Mouse (Mus musculus) kidney, embryonic 14.5 days (tissue): Measurements from ENCODE around the gene Gfod2. TPM values are rescaled to one million over a fixed set of nuclear protein-coding genes. Genes with fewer than 3 reads are reported as not detected.

ENCODE experiments used
- ATAC-seq: fragments of 200-750 bp; cut with Nextera tagmentation; 2 replicates; pipeline ENCODE4 v1.8.0; 2017; ENCODE audit warnings: moderate number of reproducible peaks, mild to moderate bottlenecking, moderate TSS enrichment, moderate library complexity; ENCODE audit not compliant: low FRiP score, low TSS enrichment
- H3K27ac ChIP-seq: fragments of 300-500 bp; sonication (generic); 2 replicates; pipeline ENCODE4 v1.5.1; 2014; ENCODE audit warnings: low read depth, mild to moderate bottlenecking, low read length, moderate library complexity, mixed read lengths
- H3K27me3 ChIP-seq: fragments of 300-500 bp; sonication (generic); 2 replicates; pipeline ENCODE4 v1.6.1; 2014; ENCODE audit warnings: mild to moderate bottlenecking, low read length; ENCODE audit not compliant: control insufficient read depth, insufficient read depth
- H3K36me3 ChIP-seq: fragments of 300-500 bp; sonication (generic); 2 replicates; pipeline ENCODE4 v1.6.1; 2014; ENCODE audit warnings: low read length, mixed read lengths; ENCODE audit not compliant: control insufficient read depth, insufficient read depth
- H3K4me1 ChIP-seq: fragments of 300-500 bp; sonication (generic); 2 replicates; pipeline ENCODE4 v1.6.1; 2014; ENCODE audit warnings: low read length, mixed read lengths; ENCODE audit not compliant: control insufficient read depth, insufficient read depth
- H3K4me2 ChIP-seq: fragments of 300-500 bp; sonication (generic); replicated peaks from 2 replicates; pipeline ENCODE4 v1.6.1; 2014; ENCODE audit warnings: low read depth, mild to moderate bottlenecking, low read length
- H3K4me3 ChIP-seq: fragments of 300-500 bp; sonication (generic); 2 replicates; pipeline ENCODE4 v1.5.1; 2014; ENCODE audit warnings: mild to moderate bottlenecking, low read length
- H3K9ac ChIP-seq: fragments of 300-500 bp; sonication (generic); 2 replicates; pipeline ENCODE4 v1.6.1; 2014; ENCODE audit warnings: low read depth, mild to moderate bottlenecking, low read length, moderate library complexity
- H3K9me3 ChIP-seq: fragments of 300-500 bp; sonication (generic); 2 replicates; pipeline ENCODE4 v1.6.1; 2016; ENCODE audit warnings: low read length; ENCODE audit not compliant: control insufficient read depth
- WGBS: fragments of 180-500 bp; shearing (Covaris S2); extraction: QIAGEN DNeasy Blood & Tissue Kit; methylation state at CpG from one replicate; pipeline ENCODE4 v1.1.7; 2014; 5-methylcytosine and 5-hydroxymethylcytosine counted together
- polyA plus RNA-seq: library from polyadenylated mRNA; unstranded; fragments of >200 nt; fragmentation: Nextera tagmentation; extraction: Ambion mirVana; gene quantifications from 2 replicates; pipeline ENCODE4 v1.2.1, GENCODE M21; 2014

Gene Gfod2
- polyA plus RNA-seq, 1 experiment from 2014 or later: 15.8 TPM

DNA sequence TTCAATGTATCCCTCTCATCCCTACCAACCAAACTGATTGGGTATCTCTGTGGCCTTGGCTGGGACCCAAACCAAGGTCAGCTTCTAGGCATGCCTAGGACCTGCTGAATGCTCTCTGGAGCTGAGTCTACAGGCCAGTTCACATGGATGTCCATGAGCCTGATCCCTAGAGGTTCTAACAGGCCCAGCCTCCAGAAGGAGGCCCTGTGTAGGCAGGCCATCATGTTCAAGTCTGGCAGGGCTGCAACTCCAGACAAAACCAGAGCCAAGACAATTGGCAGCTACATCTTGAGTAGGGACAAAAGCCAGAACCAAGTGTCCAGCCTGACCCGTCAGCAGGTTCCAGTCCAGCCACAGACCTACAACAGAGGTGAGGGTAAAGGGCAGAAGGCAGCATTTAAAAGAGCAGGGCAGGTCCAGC is 15.0 kb upstream of the Gfod2 start:
- no peak overlapping the region for H3K4me2 ChIP-seq
- H3K9ac ChIP-seq: no peak overlapping the region
- WGBS: 100% methylated on average over 1 of the region's 1 CpGs
- no peak for ATAC-seq
- H3K4me3 ChIP-seq: no peak overlapping the region
- H3K27me3 ChIP-seq: no peaks in the 10 kb centered on the region
- peaks cover 86% of the 10 kb centered on the region for H3K36me3 ChIP-seq
- H3K4me1 ChIP-seq: no peaks in the 10 kb centered on the region
- H3K9me3 ChIP-seq: no peaks in the 10 kb centered on the region
- H3K27ac ChIP-seq: no peak overlapping the region

DNA sequence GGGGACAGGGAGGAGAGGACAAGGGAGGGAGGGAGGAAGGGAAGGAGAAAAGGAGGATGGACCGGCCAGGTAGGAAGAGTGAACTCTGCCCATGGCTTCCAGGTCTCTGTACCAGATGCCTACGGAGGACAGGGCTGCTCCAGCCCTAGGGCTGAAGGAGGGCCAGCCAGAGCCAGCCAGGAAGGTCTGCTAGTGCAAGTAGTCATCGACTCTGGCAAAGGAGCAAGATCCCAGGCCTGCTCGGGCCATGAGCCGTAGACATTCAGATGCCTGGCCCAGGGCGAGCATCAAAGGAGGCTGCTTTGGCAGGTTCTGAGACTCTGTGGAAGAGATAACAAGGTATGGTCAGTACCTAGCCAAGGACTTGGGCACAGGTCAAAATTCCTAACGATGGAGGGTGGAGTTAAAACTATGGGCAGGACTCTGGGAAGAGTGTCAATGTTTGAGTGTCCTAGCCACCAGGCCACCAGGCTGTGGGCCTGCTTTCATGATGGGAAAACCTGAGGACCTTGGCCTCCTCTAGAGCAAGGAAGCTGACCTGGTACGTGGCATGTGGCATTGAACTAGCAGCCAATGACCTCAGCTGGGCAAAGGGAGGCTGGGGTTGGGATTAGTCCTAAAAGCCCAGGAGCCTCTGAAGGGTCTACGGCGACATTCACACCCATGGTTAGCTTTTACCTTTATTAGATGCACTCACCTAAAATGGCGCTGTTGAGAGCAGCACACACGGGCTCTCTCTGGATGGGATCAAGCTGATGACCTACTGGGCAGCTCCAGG is 13.1 kb upstream of the Gfod2 start:
- no peak for ATAC-seq
- 97% methylated on average over 12 of the region's 12 CpGs for WGBS
- Histone ChIP-seq H3K27ac (no peak overlapping the region), H3K4me1 (no peaks in the 10 kb centered on the region), H3K4me2 (no peak overlapping the region), H3K9me3 (no peaks in the 10 kb centered on the region), H3K36me3 (peaks cover 77% of the 10 kb centered on the region), H3K9ac (no peak overlapping the region), H3K4me3 (no peak overlapping the region), H3K27me3 (no peaks in the 10 kb centered on the region)

DNA sequence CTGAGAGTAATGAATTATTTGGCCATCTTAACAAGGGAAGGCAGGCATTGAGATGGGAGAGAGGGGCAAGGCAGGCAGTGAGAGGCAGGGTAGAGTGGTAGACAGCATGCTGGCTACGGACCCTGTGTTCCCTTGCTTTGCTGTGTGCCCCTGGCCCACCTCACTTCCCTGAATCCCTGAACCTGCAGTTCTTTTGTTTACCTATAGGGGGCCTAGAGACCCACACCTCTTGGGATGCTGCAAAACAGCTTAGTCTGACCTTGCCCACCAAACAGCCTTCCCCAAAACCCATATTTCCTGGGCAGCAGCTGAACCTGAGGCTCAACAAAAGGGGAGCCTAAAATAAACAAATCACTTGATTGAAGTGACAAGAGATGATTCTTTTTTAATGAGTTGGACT is 12.1 kb upstream of the Gfod2 start:
- H3K36me3 ChIP-seq: peaks cover 67% of the 10 kb centered on the region
- no peaks in the 10 kb centered on the region for H3K27me3 ChIP-seq
- WGBS: 94% methylated on average over 1 of the region's 1 CpGs

DNA sequence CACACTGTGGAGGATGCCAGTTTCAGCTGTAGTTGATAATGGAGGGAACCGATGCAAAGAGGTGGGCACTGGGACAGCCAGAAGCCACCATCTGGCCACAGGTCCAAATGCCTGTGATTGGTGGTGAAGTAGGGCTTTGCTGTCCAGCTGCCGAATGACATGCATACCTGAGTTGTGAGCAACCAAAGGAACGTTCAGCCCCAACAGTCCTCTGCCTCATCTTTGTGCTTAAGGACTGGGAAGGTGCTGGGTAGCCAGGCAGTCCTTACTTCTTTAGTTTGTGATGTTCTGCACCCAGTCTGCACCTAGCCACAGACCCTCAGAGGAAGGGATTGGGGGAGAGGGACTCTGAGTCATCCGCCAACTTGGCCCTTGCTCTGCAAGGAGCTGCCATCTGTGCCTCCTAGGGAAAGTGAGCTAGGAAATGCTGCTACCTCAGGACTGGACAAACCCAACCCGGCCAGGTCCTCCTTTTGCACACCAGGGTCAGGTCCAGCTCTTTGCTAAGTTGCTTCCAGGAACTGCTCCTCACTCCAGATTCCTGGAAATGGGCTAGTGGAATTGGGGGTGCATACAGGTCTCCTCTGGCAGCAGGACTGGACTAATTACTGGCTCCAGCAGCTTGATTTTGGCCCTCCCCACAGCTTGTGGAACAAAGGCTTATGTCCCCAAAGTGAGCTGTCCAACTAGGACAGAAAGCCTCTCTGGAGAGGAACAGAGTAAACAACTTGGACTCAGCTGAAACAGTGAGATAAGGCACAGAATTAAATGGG is 10.2 kb upstream of the Gfod2 start:
- 93% methylated on average over 5 of the region's 5 CpGs for WGBS
- Histone ChIP-seq H3K4me3 (no peak overlapping the region), H3K9ac (no peak overlapping the region), H3K36me3 (peaks cover 50% of the 10 kb centered on the region), H3K4me2 (no peak overlapping the region), H3K4me1 (no peaks in the 10 kb centered on the region), H3K27me3 (no peaks in the 10 kb centered on the region), H3K27ac (no peak overlapping the region), H3K9me3 (no peaks in the 10 kb centered on the region)
- no peak for ATAC-seq

More for the DNA sequence above, 12.1 kb upstream of the Gfod2 start:
- Histone ChIP-seq H3K27ac (no peak overlapping the region), H3K4me2 (no peak overlapping the region), H3K9ac (no peak overlapping the region), H3K4me1 (no peaks in the 10 kb centered on the region), H3K4me3 (no peak overlapping the region), H3K9me3 (no peaks in the 10 kb centered on the region)
- ATAC-seq: 0 out of 2 replicates have a peak, but pooled peaks have one; percentile 46

DNA sequence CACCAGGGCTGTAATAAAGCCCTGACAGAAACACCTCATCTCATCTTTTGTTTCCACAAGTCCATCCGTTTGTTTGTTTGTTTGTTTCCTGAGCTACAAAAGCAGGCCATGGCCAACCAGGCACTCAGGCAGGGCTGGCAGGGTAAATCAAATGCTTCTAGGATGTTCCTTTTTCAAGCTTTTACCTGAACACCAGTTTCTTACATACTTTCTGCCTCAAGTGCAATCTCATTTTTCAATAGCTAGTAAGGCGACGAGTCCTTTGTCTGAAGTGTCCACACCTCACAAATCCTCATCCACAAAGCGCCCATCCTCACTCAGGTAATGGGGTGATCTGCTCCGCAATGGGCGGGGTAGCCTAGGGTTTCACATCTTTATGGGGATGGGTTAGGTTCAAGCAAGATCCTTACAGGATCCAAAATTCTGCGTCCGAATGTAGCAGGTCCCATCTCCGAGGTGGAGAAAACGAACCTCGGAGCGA is 628 bp downstream of the Gfod2 start:
- no peaks in the 10 kb centered on the region for H3K27me3 ChIP-seq
- H3K4me3 ChIP-seq: peak overlapping the region; percentile 97
- WGBS: under 1% methylated on average over 12 of the region's 12 CpGs
- ATAC-seq: no peak
- H3K27ac ChIP-seq: peak overlapping the region; percentile 55; the same call in 1 of the 2 replicates
- H3K4me1 ChIP-seq: no peaks in the 10 kb centered on the region
- peak overlapping the region; percentile 61 for H3K4me2 ChIP-seq
- no peaks in the 10 kb centered on the region for H3K9me3 ChIP-seq
- peak overlapping the region; percentile 82 for H3K9ac ChIP-seq
- H3K36me3 ChIP-seq: no peaks in the 10 kb centered on the region

DNA sequence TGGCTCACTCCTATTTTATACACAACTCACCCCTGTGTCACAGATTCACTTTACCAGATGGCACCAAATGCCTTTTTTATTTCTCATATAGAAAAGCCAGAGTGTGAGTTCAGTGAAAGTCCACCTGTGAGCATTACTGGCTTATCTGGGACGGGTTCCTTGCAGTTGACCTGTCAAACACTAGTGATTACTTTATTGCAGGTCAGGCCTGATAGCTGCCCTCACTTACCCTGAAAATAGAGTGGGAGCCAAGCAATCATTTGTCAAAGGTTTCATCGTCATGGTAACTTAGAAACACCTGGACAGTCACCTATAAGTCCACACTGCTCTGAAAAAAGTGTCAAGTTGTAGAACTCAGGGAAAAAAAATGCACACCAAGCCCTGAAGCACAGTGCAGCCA is 3.8 kb downstream of the Gfod2 start:
- H3K36me3 ChIP-seq: no peaks in the 10 kb centered on the region
- ATAC-seq: no peak
- no peak overlapping the region for H3K4me3 ChIP-seq
- H3K9me3 ChIP-seq: no peaks in the 10 kb centered on the region
- H3K9ac ChIP-seq: no peak overlapping the region
- H3K27me3 ChIP-seq: no peaks in the 10 kb centered on the region
- 60% methylated on average over 2 of the region's 2 CpGs for WGBS
- no peak overlapping the region for H3K27ac ChIP-seq
- H3K4me2 ChIP-seq: no peak overlapping the region
- peaks cover 8% of the 10 kb centered on the region for H3K4me1 ChIP-seq

DNA sequence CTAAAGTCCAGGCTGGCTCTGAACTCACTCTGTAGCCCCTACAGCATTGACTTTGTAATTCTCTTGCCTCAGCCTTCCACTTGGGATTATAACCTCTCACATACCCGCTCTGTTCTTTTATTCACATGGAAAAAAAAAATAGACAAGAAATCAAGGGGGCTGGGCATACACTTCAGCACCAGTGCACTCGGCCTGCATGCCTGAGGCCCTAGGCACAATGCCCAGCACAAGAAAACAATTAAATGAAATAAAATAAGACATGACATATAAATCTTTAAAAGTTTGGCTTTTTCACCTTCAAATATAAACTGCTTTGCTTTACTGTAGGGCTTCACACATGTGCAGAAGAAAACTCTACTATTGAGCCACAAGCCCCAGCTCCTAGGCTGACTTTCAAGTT is 4.5 kb downstream of the Gfod2 start:
- peaks cover 9% of the 10 kb centered on the region for H3K4me1 ChIP-seq
- no peak overlapping the region for H3K4me3 ChIP-seq
- no peaks in the 10 kb centered on the region for H3K27me3 ChIP-seq
- no peak overlapping the region for H3K9ac ChIP-seq
- no peaks in the 10 kb centered on the region for H3K36me3 ChIP-seq
- no peak overlapping the region for H3K4me2 ChIP-seq
- ATAC-seq: no peak
- WGBS: 84% methylated on average over 2 of the region's 2 CpGs
- no peak overlapping the region for H3K27ac ChIP-seq
- H3K9me3 ChIP-seq: no peaks in the 10 kb centered on the region

DNA sequence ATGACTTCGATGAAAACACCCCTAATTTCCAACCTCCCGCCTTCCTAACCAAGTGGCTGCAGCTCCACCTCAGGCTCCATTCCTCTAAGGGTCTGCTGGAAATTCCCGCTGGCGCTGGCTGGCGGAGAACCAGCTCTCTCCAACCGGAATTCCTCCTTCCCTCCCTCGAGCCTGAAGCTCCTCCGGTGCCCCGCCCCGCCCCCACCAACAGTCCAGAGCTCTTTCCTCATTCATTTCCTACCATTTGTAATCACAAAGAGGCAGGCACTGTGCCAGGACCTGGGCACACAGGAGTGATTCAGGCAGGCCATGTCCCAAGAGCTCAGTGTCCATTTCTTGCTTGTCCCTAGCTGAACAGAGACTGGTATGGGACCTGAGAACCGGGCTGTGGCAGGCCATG is 7.9 kb downstream of the Gfod2 start:
- H3K4me1 ChIP-seq: peaks cover 18% of the 10 kb centered on the region
- WGBS: 7% methylated on average over 11 of the region's 11 CpGs
- H3K27me3 ChIP-seq: no peaks in the 10 kb centered on the region
- ATAC-seq: peak; percentile 46; the same call in 1 of the 2 replicates
- no peak overlapping the region; the same call in 1 of the 2 replicates for H3K4me2 ChIP-seq
- H3K4me3 ChIP-seq: no peak overlapping the region
- H3K9me3 ChIP-seq: no peaks in the 10 kb centered on the region
- H3K27ac ChIP-seq: peak overlapping the region; percentile 49
- no peak overlapping the region for H3K9ac ChIP-seq
- H3K36me3 ChIP-seq: no peaks in the 10 kb centered on the region

DNA sequence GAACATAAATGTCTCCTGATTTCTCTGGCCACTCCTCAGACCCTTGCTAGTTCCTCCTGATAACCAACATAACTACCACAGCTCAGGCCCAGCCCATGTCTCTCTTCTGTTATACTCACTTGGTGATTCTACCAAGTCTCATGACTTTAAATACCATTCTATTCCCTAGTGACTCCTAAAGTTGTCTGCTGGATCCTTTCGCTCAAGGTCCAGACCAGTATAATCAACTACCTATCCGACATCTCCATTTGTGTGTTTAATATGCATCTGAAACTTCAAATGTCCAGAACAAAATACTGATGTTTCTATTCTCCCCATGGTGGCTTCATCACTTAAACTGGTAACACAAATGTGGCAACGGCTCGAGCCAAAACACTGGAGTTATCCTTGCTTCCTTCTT is 15.2 kb downstream of the Gfod2 start:
- Histone ChIP-seq H3K27me3 (no peaks in the 10 kb centered on the region), H3K4me1 (peaks cover 6% of the 10 kb centered on the region; the same call in 1 of the 2 replicates), H3K4me2 (no peak overlapping the region), H3K27ac (no peak overlapping the region), H3K4me3 (no peak overlapping the region), H3K9ac (no peak overlapping the region), H3K9me3 (no peaks in the 10 kb centered on the region), H3K36me3 (no peaks in the 10 kb centered on the region)
- ATAC-seq: no peak
- WGBS: 66% methylated on average over 4 of the region's 4 CpGs
